Mouse (Mus musculus): ENCODE measurements around the gene Gm49373. TPM values are rescaled to one million over a fixed set of nuclear protein-coding genes. Genes with fewer than 3 reads are reported as not detected.

The Gm49373 gene
- 0.74 TPM for polyA plus RNA-seq (2015; fragmentation: Illumina TruSeq; extraction: RNeasy Lipid Tissue Mini Kit (QIAGEN cat#74804); ENCODE audit: insufficient read depth, low read depth, low replicate concordance)

DNA sequence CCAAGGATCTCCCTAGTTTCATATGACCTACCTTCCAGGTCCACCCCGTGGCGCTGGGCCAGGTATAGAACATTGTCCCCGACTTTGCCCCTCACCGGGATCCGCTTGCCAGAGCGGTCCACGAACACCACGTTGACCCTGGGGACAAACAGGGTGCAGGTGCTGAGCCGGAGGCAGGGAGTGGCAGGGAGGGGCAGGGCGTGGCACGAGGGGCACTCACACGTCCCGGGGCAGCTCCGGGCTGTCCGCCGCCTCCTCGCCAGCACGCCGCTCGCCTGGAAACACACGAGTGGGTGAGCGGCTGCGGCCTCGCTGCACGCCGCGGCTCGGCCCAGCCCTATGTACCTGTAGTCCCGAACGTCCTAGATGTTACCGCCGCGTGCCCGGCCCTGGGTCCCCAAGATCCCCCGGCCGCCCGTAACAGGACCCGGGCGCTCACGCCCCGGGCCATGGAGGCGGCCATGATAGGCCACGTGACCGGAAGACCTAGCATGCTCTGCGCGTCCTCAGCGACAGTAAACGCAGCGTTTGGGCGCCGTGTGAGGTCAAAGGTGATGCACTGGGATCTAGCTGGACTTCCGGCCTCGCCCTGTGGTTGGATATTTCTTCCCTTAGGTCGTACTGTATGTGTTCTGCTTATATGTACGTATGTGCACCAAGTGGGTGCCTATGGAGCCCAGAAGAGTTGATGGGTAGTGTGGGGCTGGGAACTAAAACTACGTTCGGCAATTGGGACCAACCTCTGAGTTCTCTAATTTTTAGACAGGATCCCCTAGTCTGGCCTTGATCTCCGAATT is at the start of gene Gm49373, which contains the start of gene Fdx1l:
Gm49373 (minus strand) TSS at position 53 of the 797 bp plus-strand sequence.
Fdx1l (minus strand) TSS at position 571 of the 797 bp plus-strand sequence.

DNA sequence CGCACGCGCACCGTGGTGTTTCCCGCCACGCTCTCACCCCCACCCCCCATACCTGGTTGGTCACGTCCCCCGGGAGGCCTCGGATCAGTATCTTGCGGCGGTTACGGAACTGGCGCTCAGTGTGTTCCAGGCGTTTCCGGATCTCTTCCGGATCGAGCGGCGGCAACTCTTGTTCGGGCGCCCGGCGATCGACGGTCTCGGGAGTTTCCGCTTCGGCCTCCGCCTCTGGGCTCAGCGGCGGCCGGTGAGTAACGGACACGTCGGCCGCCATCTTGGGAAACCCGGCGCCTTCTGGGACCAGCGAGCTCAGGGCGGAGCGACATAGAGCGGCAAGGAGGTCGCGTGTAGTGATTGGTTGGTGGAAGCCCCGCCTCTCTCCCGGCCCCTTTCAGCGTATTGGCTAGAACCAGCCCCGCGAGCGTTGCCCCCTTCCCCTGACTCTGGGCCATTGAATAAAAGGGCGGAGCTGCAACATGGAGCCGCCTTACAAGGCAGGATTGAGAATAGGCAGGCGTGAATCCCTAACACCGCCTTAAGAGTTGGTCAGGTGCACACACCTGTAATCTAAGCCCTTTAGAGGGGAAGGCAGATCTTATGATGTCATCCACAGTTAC is 18.9 kb upstream of the Gm49373 start, which contains the start of the genes Gm38431 and Raver1:
Gm38431 (minus strand) TSS at position 291 of the 614 bp plus-strand sequence.
Raver1 (minus strand) TSS at position 302 of the 614 bp plus-strand sequence.

DNA sequence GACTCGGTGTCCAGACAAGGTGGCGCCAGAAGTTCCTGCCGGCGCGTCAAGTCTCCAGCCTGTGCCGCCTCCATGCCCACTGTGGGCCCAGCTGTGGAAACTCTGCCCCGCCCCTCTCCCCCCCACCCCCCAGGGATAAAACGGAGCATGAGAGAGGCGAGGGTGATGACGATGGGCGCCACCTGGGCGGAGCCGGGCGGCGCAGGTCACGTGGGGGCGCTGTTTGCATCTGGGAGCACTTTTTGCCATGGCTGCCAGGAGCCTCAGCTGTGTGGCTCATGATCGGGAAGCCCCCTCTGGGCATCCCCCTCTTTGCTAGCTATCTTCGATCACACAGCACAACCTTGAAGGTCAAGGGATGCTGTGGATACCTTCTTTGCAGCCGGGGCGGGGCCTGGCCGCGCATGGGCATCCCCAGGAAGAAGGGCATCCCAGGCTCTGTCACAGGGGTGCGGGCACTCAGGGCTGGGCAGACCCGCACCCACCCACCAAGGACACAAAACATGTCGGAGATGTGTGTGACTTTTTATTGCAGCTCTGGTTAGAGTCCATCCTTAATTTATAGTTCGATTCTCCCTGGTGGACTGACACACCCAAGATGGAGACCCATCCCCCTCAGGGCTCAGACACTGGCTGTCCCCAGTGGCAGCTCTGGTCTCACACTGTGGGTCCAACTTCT is 5.8 kb downstream of the Gm49373 start, which contains the start of gene Zglp1:
Zglp1 (minus strand) TSS at position 88 of the 679 bp plus-strand sequence.

GRCm38 (mm10) chr9:21031896-21032351 is 41.0 kb downstream of the Gm49373 start, which contains the start of gene Icam5:
TSS of gene Icam5 (plus strand) at chr9:21032073.

GRCm38 (mm10) chr9:21029291-21030054 is 43.4 kb downstream of the Gm49373 start, which contains the start of gene Icam4:
TSS of gene Icam4 (plus strand) at chr9:21029373.

DNA sequence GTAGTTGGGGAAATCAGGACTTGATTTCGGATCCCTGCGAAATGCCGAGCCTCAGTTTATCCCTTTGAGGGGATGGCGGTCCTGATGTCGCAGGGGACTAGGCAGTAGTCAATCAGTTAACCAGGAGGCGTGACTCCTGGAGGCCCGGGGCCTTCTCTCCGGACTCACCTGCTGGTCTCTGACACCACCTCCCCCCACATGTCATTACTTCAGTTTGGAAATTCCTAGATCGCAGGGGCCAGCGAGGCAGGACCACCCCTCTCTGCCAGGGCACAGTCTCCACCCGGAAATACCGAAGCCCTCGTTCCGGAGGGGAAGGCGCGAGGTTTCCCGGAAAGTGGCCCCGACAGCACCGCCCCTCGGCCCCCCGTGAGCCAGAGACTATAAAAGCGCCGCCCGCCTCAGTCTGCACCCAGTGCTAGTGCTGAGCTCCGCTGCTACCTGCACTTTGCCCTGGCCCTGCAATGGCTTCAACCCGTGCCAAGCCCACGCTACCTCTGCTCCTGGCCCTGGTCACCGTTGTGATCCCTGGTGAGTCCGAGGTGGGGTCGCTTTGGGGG is 57.2 kb downstream of the Gm49373 start, which contains the start of gene Icam1:
Icam1 (plus strand) TSS at position 415 of the 560 bp plus-strand sequence.

Other genes with a start within 250 kb of the Gm49373 start
- 12.9 TPM for gene A230050P20Rik, start 204.5 kb downstream of the Gm49373 start, polyA plus RNA-seq (2015; fragmentation: Illumina TruSeq; extraction: RNeasy Lipid Tissue Mini Kit (QIAGEN cat#74804); ENCODE audit: insufficient read depth, low read depth, low replicate concordance)
- gene Angptl6, start 193.4 kb downstream of the Gm49373 start, polyA plus RNA-seq (2015; fragmentation: Illumina TruSeq; extraction: RNeasy Lipid Tissue Mini Kit (QIAGEN cat#74804); ENCODE audit: insufficient read depth, low read depth, low replicate concordance), result 1.1 TPM
- 21.0 TPM for gene Ppan, start 184.9 kb downstream of the Gm49373 start, polyA plus RNA-seq (2015; fragmentation: Illumina TruSeq; extraction: RNeasy Lipid Tissue Mini Kit (QIAGEN cat#74804); ENCODE audit: insufficient read depth, low read depth, low replicate concordance)
- 46.1 TPM for gene Eif3g, start 174.5 kb downstream of the Gm49373 start, polyA plus RNA-seq (2015; fragmentation: Illumina TruSeq; extraction: RNeasy Lipid Tissue Mini Kit (QIAGEN cat#74804); ENCODE audit: insufficient read depth, low read depth, low replicate concordance)
- 4.3 TPM for gene Dnmt1, start 113.2 kb downstream of the Gm49373 start, polyA plus RNA-seq (2015; fragmentation: Illumina TruSeq; extraction: RNeasy Lipid Tissue Mini Kit (QIAGEN cat#74804); ENCODE audit: insufficient read depth, low read depth, low replicate concordance)
- 3.5 TPM for gene S1pr2, start 96.3 kb downstream of the Gm49373 start, polyA plus RNA-seq (2015; fragmentation: Illumina TruSeq; extraction: RNeasy Lipid Tissue Mini Kit (QIAGEN cat#74804); ENCODE audit: insufficient read depth, low read depth, low replicate concordance)
- gene Mrpl4, start 70.4 kb downstream of the Gm49373 start, polyA plus RNA-seq (2015; fragmentation: Illumina TruSeq; extraction: RNeasy Lipid Tissue Mini Kit (QIAGEN cat#74804); ENCODE audit: insufficient read depth, low read depth, low replicate concordance), result 13.8 TPM
- gene Icam1, start 57.1 kb downstream of the Gm49373 start, polyA plus RNA-seq (2015; fragmentation: Illumina TruSeq; extraction: RNeasy Lipid Tissue Mini Kit (QIAGEN cat#74804); ENCODE audit: insufficient read depth, low read depth, low replicate concordance), result 7.2 TPM
- gene Icam4, start 43.7 kb downstream of the Gm49373 start, polyA plus RNA-seq (2015; fragmentation: Illumina TruSeq; extraction: RNeasy Lipid Tissue Mini Kit (QIAGEN cat#74804); ENCODE audit: insufficient read depth, low read depth, low replicate concordance), result not detected
- gene Icam5, start 41.0 kb downstream of the Gm49373 start, polyA plus RNA-seq (2015; fragmentation: Illumina TruSeq; extraction: RNeasy Lipid Tissue Mini Kit (QIAGEN cat#74804); ENCODE audit: insufficient read depth, low read depth, low replicate concordance), result not detected
- not detected for gene Zglp1, start 6.0 kb downstream of the Gm49373 start, polyA plus RNA-seq (2015; fragmentation: Illumina TruSeq; extraction: RNeasy Lipid Tissue Mini Kit (QIAGEN cat#74804); ENCODE audit: insufficient read depth, low read depth, low replicate concordance)
- gene Fdx1l, start 518 bp upstream of the Gm49373 start, polyA plus RNA-seq (2015; fragmentation: Illumina TruSeq; extraction: RNeasy Lipid Tissue Mini Kit (QIAGEN cat#74804); ENCODE audit: insufficient read depth, low read depth, low replicate concordance), result 12.7 TPM
- 4.2 TPM for gene Gm38431, start 18.9 kb upstream of the Gm49373 start, polyA plus RNA-seq (2015; fragmentation: Illumina TruSeq; extraction: RNeasy Lipid Tissue Mini Kit (QIAGEN cat#74804); ENCODE audit: insufficient read depth, low read depth, low replicate concordance)
- gene Raver1, start 18.9 kb upstream of the Gm49373 start, polyA plus RNA-seq (2015; fragmentation: Illumina TruSeq; extraction: RNeasy Lipid Tissue Mini Kit (QIAGEN cat#74804); ENCODE audit: insufficient read depth, low read depth, low replicate concordance), result 4.9 TPM
- gene Tyk2, start 58.1 kb upstream of the Gm49373 start, polyA plus RNA-seq (2015; fragmentation: Illumina TruSeq; extraction: RNeasy Lipid Tissue Mini Kit (QIAGEN cat#74804); ENCODE audit: insufficient read depth, low read depth, low replicate concordance), result 6.1 TPM
- 23.2 TPM for gene Cdc37, start 76.9 kb upstream of the Gm49373 start, polyA plus RNA-seq (2015; fragmentation: Illumina TruSeq; extraction: RNeasy Lipid Tissue Mini Kit (QIAGEN cat#74804); ENCODE audit: insufficient read depth, low read depth, low replicate concordance)
- 12.9 TPM for gene Pde4a, start 92.6 kb upstream of the Gm49373 start, polyA plus RNA-seq (2015; fragmentation: Illumina TruSeq; extraction: RNeasy Lipid Tissue Mini Kit (QIAGEN cat#74804); ENCODE audit: insufficient read depth, low read depth, low replicate concordance)
- 10.2 TPM for gene Keap1, start 166.3 kb upstream of the Gm49373 start, polyA plus RNA-seq (2015; fragmentation: Illumina TruSeq; extraction: RNeasy Lipid Tissue Mini Kit (QIAGEN cat#74804); ENCODE audit: insufficient read depth, low read depth, low replicate concordance)
- gene S1pr5, start 175.3 kb upstream of the Gm49373 start, polyA plus RNA-seq (2015; fragmentation: Illumina TruSeq; extraction: RNeasy Lipid Tissue Mini Kit (QIAGEN cat#74804); ENCODE audit: insufficient read depth, low read depth, low replicate concordance), result not detected
- gene Atg4d, start 192.2 kb upstream of the Gm49373 start, polyA plus RNA-seq (2015; fragmentation: Illumina TruSeq; extraction: RNeasy Lipid Tissue Mini Kit (QIAGEN cat#74804); ENCODE audit: insufficient read depth, low read depth, low replicate concordance), result 5.9 TPM
- gene Kri1, start 214.9 kb upstream of the Gm49373 start, polyA plus RNA-seq (2015; fragmentation: Illumina TruSeq; extraction: RNeasy Lipid Tissue Mini Kit (QIAGEN cat#74804); ENCODE audit: insufficient read depth, low read depth, low replicate concordance), result 14.5 TPM
- gene Cdkn2d, start 218.3 kb upstream of the Gm49373 start, polyA plus RNA-seq (2015; fragmentation: Illumina TruSeq; extraction: RNeasy Lipid Tissue Mini Kit (QIAGEN cat#74804); ENCODE audit: insufficient read depth, low read depth, low replicate concordance), result 5.5 TPM
- 11.4 TPM for gene Ap1m2, start 239.2 kb upstream of the Gm49373 start, polyA plus RNA-seq (2015; fragmentation: Illumina TruSeq; extraction: RNeasy Lipid Tissue Mini Kit (QIAGEN cat#74804); ENCODE audit: insufficient read depth, low read depth, low replicate concordance)
- 16.7 TPM for gene Slc44a2, start 247.6 kb upstream of the Gm49373 start, polyA plus RNA-seq (2015; fragmentation: Illumina TruSeq; extraction: RNeasy Lipid Tissue Mini Kit (QIAGEN cat#74804); ENCODE audit: insufficient read depth, low read depth, low replicate concordance)